Mouse (Mus musculus): ENCODE data around the gene 1520401A03Rik. TPM values are rescaled to one million over a fixed set of nuclear protein-coding genes. Genes with fewer than 3 reads are reported as not detected.
A peak's percentile ranks its signal among the peaks of the same experiment; 100 is the strongest.

Gene 1520401A03Rik
- total and polyA plus RNA-seq, 3 experiments = 0.08 TPM; not detected in 2

- dilution Hi-C loops (cut with MboI; ENCODE audit: extremely low pct_ligation_motif_present, extremely low pct_unique_long_range_greater_than_20kb, low sequenced_read_pairs) = no loop called here
- DNase-seq (ENCODE audit: extremely low read depth) = no peak
- TF ChIP-seq USF2 (conservative IDR thresholded peaks at IDR 0.05; ENCODE audit: low read depth, low read length) = no peak
- TF ChIP-seq MAFK (IDR thresholded peaks at IDR 0.05; ENCODE audit: insufficient replicate concordance, low read length) = peak; percentile 92
- Histone ChIP-seq H3K9ac (ENCODE audit: insufficient read depth, low read depth) (no peak overlapping the region), H3K36me3 (replicated peaks in 1 of 2; ENCODE audit: control insufficient read depth in 1 of 2, insufficient read depth in 1 of 2, low read length in 1 of 2) (peaks cover 31 to 65% of the 10 kb centered on the region in 2 experiments), H3K27me3 (replicated peaks) (no peaks in the 10 kb centered on the region), H3K79me2 (replicated peaks; ENCODE audit: control insufficient read depth, extremely low read depth, insufficient read depth, poor library complexity, severe bottlenecking) (no peaks in the 10 kb centered on the region), H3K27ac (ENCODE audit: insufficient read depth, low read depth) (no peak overlapping the region), H3K4me3 (replicated peaks in 1 of 3; ENCODE audit: low read depth in 2 of 3, low read length in 2 of 3, poor library complexity in 1 of 3) (no peak overlapping the region), H3K4me1 (ENCODE audit: control insufficient read depth in 1 of 2, insufficient read depth in 2 of 2) (peaks cover 0 to 3% of the 10 kb centered on the region in 2 experiments; a peak in 1 of 4 replicates), H3K4me2 (ENCODE audit: insufficient read depth, low read depth, poor library complexity, severe bottlenecking) (no peak overlapping the region), H3K9me3 (replicated peaks; ENCODE audit: low read length) (peaks cover 5% of the 10 kb centered on the region)
- in situ Hi-C loops (cut with MboI; ENCODE audit: low pct_ligation_motif_present, low pct_unique_long_range_greater_than_20kb, low sequenced_read_pairs) = no loop called here
Measured at GRCm38 (mm10) chr17:23761155-23761554, 38.6 kb upstream of the 1520401A03Rik start.

DNA sequence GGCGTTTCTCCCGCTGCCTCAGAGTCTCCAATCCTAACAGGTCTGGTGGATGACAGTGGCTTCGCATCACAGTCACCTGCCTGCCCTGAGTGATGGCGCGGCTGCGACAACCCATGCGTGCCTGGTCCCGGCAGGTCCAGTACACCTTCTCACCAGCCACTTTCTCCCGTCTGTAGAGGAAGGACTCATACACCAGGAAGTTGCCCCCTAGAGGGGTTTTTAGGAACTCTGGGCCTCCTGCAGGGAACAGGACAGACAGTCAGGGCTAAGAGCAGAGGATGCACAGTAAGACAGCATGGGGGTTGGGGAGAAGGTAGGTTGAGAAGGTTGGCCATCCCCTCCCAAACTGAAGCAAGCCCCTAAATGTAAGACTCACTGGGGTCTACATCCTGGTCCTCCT lies 37.6 kb upstream of the 1520401A03Rik start:
- no peaks in the 10 kb centered on the region for H3K27me3 ChIP-seq (replicated peaks)
- in situ Hi-C loops (cut with MboI; ENCODE audit: low pct_ligation_motif_present, low pct_unique_long_range_greater_than_20kb, low sequenced_read_pairs) (no loop called here), dilution Hi-C loops (cut with MboI; ENCODE audit: extremely low pct_ligation_motif_present, extremely low pct_unique_long_range_greater_than_20kb, low sequenced_read_pairs) (no loop called here)
- no peaks in the 10 kb centered on the region for H3K79me2 ChIP-seq (replicated peaks; ENCODE audit: control insufficient read depth, extremely low read depth, insufficient read depth, poor library complexity, severe bottlenecking)
- H3K9me3 ChIP-seq (replicated peaks; ENCODE audit: low read length) = peaks cover 5% of the 10 kb centered on the region
- no peak overlapping the region for H3K9ac ChIP-seq (ENCODE audit: insufficient read depth, low read depth)
- no peak overlapping the region for H3K4me3 ChIP-seq (replicated peaks in 1 of 3; ENCODE audit: low read depth in 2 of 3, low read length in 2 of 3, poor library complexity in 1 of 3)
- DNase-seq (ENCODE audit: extremely low read depth) = no peak
- no peak overlapping the region for H3K4me2 ChIP-seq (ENCODE audit: insufficient read depth, low read depth, poor library complexity, severe bottlenecking)
- no peak overlapping the region for H3K27ac ChIP-seq (ENCODE audit: insufficient read depth, low read depth)
- no peaks in the 10 kb centered on the region for H3K4me1 ChIP-seq (ENCODE audit: control insufficient read depth in 1 of 2, insufficient read depth in 2 of 2)
- H3K36me3 ChIP-seq (replicated peaks in 1 of 2; ENCODE audit: control insufficient read depth in 1 of 2, insufficient read depth in 1 of 2, low read length in 1 of 2) = peaks cover 40 to 74% of the 10 kb centered on the region in 2 experiments
- no peak for TF ChIP-seq SMC3 (IDR thresholded peaks at IDR 0.05; ENCODE audit: low read depth, low read length)
- no peak for TF ChIP-seq PAX5 (IDR thresholded peaks at IDR 0.05; ENCODE audit: low read length)

GRCm38 (mm10) chr17:23758801-23759200 lies 36.2 kb upstream of the 1520401A03Rik start:
- no peak for DNase-seq (ENCODE audit: extremely low read depth)
- TF ChIP-seq ZC3H11A (IDR thresholded peaks at IDR 0.05; ENCODE audit: low read depth, low read length) (no peak), POLR2AphosphoS2 (IDR thresholded peaks at IDR 0.05; ENCODE audit: low read depth, low read length) (no peak), E2F4 (IDR thresholded peaks at IDR 0.05; ENCODE audit: insufficient replicate concordance, low read depth, low read length) (no peak), CHD2 (IDR thresholded peaks at IDR 0.05; ENCODE audit: low read length) (no peak), IRF4 (IDR thresholded peaks at IDR 0.05; ENCODE audit: low read depth, low read length) (no peak), GABPA (IDR thresholded peaks at IDR 0.05; ENCODE audit: insufficient replicate concordance, low read depth, low read length) (no peak), ETS1 (conservative IDR thresholded peaks at IDR 0.05; ENCODE audit: low read depth, low read length) (no peak), UBTF (IDR thresholded peaks at IDR 0.05; ENCODE audit: low read depth, low read length) (no peak), HCFC1 (IDR thresholded peaks at IDR 0.05; ENCODE audit: low read depth, low read length) (no peak), ZKSCAN1 (IDR thresholded peaks at IDR 0.05; ENCODE audit: borderline replicate concordance, low read depth, low read length) (no peak), RAD21 (IDR thresholded peaks at IDR 0.05; ENCODE audit: low read depth, low read length) (no peak), MAZ (IDR thresholded peaks at IDR 0.05; ENCODE audit: low read depth, low read length) (no peak), CHD1 (IDR thresholded peaks at IDR 0.05; ENCODE audit: low read depth, low read length) (no peak), MAX (IDR thresholded peaks at IDR 0.05; ENCODE audit: low read length) (no peak), EP300 (IDR thresholded peaks at IDR 0.05; ENCODE audit: low read length) (no peak), TCF12 (IDR thresholded peaks at IDR 0.05; ENCODE audit: low read depth, low read length) (no peak), MEF2A (IDR thresholded peaks at IDR 0.05; ENCODE audit: borderline replicate concordance, low read depth, low read length) (no peak), ZNF384 (IDR thresholded peaks at IDR 0.05; ENCODE audit: low read depth, low read length) (no peak), PAX5 (IDR thresholded peaks at IDR 0.05; ENCODE audit: low read length) (no peak)
- Histone ChIP-seq H3K27ac (ENCODE audit: insufficient read depth, low read depth) (no peak overlapping the region), H3K36me3 (replicated peaks in 1 of 2; ENCODE audit: control insufficient read depth in 1 of 2, insufficient read depth in 1 of 2, low read length in 1 of 2) (peaks cover 40 to 72% of the 10 kb centered on the region in 2 experiments), H3K79me2 (replicated peaks; ENCODE audit: control insufficient read depth, extremely low read depth, insufficient read depth, poor library complexity, severe bottlenecking) (no peaks in the 10 kb centered on the region), H3K9me3 (replicated peaks; ENCODE audit: low read length) (peaks cover 5% of the 10 kb centered on the region), H3K4me2 (ENCODE audit: insufficient read depth, low read depth, poor library complexity, severe bottlenecking) (no peak overlapping the region), H3K4me1 (ENCODE audit: control insufficient read depth in 1 of 2, insufficient read depth in 2 of 2) (no peaks in the 10 kb centered on the region), H3K27me3 (replicated peaks) (no peaks in the 10 kb centered on the region), H3K9ac (ENCODE audit: insufficient read depth, low read depth) (no peak overlapping the region), H3K4me3 (replicated peaks in 1 of 3; ENCODE audit: low read depth in 2 of 3, low read length in 2 of 3, poor library complexity in 1 of 3) (no peak overlapping the region)
- dilution Hi-C loops (cut with MboI; ENCODE audit: extremely low pct_ligation_motif_present, extremely low pct_unique_long_range_greater_than_20kb, low sequenced_read_pairs) = no loop called here
- in situ Hi-C loops (cut with MboI; ENCODE audit: low pct_ligation_motif_present, low pct_unique_long_range_greater_than_20kb, low sequenced_read_pairs) = no loop called here

All from CH12.LX (cell line).